Mouse (Mus musculus): ENCODE measurements around the gene Mta2. TPM values are rescaled to one million over a fixed set of nuclear protein-coding genes. Genes with fewer than 3 reads are reported as not detected.
A peak's percentile ranks its signal among the peaks of the same experiment; 100 is the strongest.

Mta2 gene
- polyA plus RNA-seq, 1 experiment from 2014 or later = 187 TPM

DNA sequence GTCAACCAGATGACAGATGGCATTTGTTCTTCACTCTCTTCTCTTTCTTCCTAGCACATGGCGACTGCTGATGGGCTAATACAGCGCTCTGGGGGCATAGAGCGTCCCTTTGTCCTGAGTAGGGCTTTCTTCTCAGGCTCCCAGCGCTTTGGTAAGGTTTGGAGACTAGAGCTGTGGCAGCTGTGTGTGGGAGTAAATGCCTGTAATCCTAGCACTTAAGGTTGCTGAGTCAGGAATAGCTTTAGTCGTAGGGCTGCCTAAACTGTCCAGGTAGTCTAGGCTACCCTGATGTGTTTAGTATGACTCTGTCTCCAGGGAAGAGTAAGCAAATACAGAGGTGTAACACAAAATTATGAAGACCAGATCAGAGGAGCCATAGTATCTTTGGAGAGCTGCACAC, 29.9 kb upstream of the Mta2 start:
- Histone ChIP-seq H3K9me3 (no peaks in the 10 kb centered on the region), H3K36me3 (peaks cover 100% of the 10 kb centered on the region), H3K4me3 (no peak overlapping the region), H3K27ac (no peak overlapping the region), H3K9ac (no peak overlapping the region; the same call in 1 of the 2 replicates), H3K4me1 (no peaks in the 10 kb centered on the region), H3K4me2 (no peak overlapping the region), H3K27me3 (no peaks in the 10 kb centered on the region)
- ATAC-seq (ENCODE audit: insufficient number of reproducible peaks, insufficient read depth, low FRiP score, low TSS enrichment, low read depth) = no peak
- 90% methylated on average over 5 of the region's 5 CpGs for WGBS

DNA sequence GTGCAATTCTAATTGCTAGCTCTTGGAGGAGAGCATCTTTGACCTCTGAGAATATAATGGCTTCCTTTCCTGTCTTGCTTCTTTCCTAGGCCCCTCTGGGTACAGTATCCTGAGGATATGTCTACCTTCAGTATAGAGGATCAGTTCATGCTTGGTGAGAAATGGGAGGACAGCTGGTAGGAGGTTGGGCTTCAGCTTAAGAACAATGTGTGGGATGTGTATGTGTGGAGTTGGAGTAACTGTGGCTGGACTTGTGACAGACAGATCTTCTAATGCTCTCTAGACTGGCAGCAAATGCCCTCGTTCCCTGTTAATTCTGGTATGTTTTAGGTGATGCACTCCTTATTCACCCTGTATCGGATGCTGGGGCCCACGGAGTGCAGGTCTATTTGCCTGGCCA, 27.5 kb upstream of the Mta2 start:
- ATAC-seq (ENCODE audit: insufficient number of reproducible peaks, insufficient read depth, low FRiP score, low TSS enrichment, low read depth) = no peak
- Histone ChIP-seq H3K36me3 (peaks cover 80% of the 10 kb centered on the region), H3K4me2 (no peak overlapping the region), H3K9me3 (no peaks in the 10 kb centered on the region), H3K27ac (no peak overlapping the region), H3K27me3 (no peaks in the 10 kb centered on the region), H3K9ac (no peak overlapping the region), H3K4me3 (no peak overlapping the region), H3K4me1 (no peaks in the 10 kb centered on the region)
- 96% methylated on average over 3 of the region's 3 CpGs for WGBS

DNA sequence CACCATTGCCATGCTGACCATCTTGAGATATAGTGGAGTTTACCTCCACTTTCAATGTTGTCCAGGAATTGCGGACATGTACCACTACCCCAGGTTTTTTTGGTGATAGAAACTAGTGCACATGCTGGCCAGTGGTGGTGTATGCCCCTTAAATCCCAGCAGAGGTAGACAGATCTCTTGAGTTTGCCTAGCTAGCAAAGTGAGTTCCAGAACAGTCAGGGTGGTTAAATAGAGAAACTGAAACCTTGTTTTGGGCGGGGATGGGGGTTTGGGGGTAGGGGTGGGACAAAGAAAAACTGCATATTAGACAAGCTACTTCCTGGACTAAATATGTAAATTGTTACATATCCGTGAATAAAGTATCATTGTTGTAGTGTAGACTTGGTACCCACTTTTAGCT, 22.7 kb upstream of the Mta2 start:
- Histone ChIP-seq H3K4me1 (peaks cover 17% of the 10 kb centered on the region), H3K27me3 (no peaks in the 10 kb centered on the region), H3K9ac (no peak overlapping the region), H3K36me3 (peaks cover 36% of the 10 kb centered on the region), H3K4me3 (no peak overlapping the region), H3K27ac (no peak overlapping the region), H3K4me2 (no peak overlapping the region), H3K9me3 (no peaks in the 10 kb centered on the region)
- ATAC-seq (ENCODE audit: insufficient number of reproducible peaks, insufficient read depth, low FRiP score, low TSS enrichment, low read depth) = no peak
- 90% methylated on average over 3 of the region's 3 CpGs for WGBS

DNA sequence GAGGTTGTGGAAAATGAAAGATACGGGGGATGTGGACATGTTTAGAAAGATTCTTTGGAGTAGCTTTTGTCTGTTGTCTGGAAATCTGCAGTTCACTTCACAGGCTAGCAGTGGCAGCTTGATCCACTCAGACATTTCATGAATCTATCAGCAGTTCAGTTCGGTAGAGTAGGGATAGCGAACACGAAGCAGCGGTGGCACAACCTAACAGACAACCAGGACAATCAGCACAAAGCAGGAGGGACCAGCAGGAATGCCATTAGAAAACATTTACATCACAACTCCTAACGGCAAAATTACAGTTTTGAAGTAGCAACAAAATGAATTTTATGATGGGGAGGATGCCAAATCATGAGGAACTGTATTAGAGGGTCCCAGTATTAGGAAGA, 22.0 kb upstream of the Mta2 start:
- H3K9me3 ChIP-seq = no peaks in the 10 kb centered on the region
- WGBS = 70% methylated on average over 6 of the region's 6 CpGs
- peak overlapping the region; percentile 76 for H3K4me2 ChIP-seq
- peak overlapping the region; percentile 84 for H3K9ac ChIP-seq
- peak overlapping the region; percentile 89 for H3K27ac ChIP-seq
- peak overlapping the region; percentile 82 for H3K4me3 ChIP-seq
- peaks cover 29% of the 10 kb centered on the region for H3K36me3 ChIP-seq
- no peaks in the 10 kb centered on the region for H3K27me3 ChIP-seq
- H3K4me1 ChIP-seq = peaks cover 17% of the 10 kb centered on the region
- ATAC-seq (ENCODE audit: insufficient number of reproducible peaks, insufficient read depth, low FRiP score, low TSS enrichment, low read depth) = no peak

DNA sequence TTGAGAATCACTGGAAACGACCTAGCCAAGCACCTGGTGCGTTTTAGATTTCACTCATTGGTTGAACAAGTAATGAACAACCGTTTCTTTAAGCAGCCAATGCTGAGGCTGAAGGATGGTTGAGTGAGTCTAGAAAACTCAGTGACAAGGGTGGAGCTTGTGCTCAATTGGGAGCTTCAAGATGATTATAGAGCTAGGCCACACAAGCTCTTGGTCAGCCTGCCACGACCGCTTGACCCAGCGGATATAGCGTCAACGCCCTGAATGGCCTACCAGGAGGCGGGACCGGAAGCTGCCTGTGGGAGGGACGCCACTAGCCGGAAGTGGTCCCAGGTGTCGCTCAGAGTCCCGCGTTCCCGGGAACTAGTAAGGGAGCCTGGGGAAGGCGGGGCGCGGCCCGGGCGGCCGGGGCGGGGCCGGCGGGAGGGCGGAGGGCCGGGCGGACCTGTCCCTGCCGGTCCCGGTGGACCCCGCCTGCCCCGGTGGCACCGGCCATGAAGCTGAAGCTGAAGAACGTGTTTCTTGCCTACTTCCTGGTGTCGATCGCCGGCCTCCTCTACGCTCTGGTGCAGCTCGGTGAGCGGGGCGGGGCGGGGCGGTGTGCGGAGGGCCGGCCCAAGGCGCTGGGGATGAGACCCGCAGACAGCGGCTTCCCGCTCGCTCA, 21.5 kb upstream of the Mta2 start, which contains the start of gene B3gat3:
B3gat3 (plus strand) TSS at position 302 of the 664 bp plus-strand sequence.
- ATAC-seq (ENCODE audit: insufficient number of reproducible peaks, insufficient read depth, low FRiP score, low TSS enrichment, low read depth) = peak; percentile 93
- WGBS = 2% methylated on average over 50 of the region's 50 CpGs
- Histone ChIP-seq H3K9ac (peak within 1 kb of the TSS; percentile 84), H3K4me3 (peak within 1 kb of the TSS; percentile 82), H3K27ac (peak within 1 kb of the TSS; percentile 89), H3K9me3 (no peaks in the 10 kb centered on the region), H3K4me1 (peaks cover 17% of the 10 kb centered on the region), H3K36me3 (peaks cover 25% of the 10 kb centered on the region), H3K27me3 (no peaks in the 10 kb centered on the region), H3K4me2 (peak within 1 kb of the TSS; percentile 76)

DNA sequence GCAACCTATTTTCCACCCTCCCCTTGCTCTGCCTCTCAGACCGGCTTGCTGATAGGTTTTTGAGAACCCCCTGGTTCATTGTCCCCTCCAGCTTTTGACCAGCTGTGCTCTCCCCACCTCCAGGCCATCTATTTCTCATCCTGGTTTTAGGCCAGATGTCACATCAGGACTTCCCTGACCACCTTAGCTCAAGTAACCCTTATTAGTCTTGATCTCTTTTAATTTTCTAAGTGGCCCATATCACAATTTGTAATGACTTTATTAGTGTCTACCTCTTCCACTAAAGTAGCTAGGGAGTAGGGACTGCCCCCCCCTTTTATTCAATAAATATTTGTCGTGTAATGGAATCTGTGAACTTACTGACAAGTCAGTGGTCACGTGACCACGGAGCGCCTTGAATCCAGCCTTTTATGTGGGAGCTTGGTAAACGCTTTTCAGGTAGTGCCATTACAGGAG, 20.8 kb upstream of the Mta2 start:
- no peaks in the 10 kb centered on the region for H3K9me3 ChIP-seq
- H3K27me3 ChIP-seq = no peaks in the 10 kb centered on the region
- under 1% methylated on average over 6 of the region's 6 CpGs for WGBS
- ATAC-seq (ENCODE audit: insufficient number of reproducible peaks, insufficient read depth, low FRiP score, low TSS enrichment, low read depth) = no peak; the same call in 1 of the 2 replicates
- peaks cover 17% of the 10 kb centered on the region for H3K4me1 ChIP-seq
- H3K36me3 ChIP-seq = peaks cover 25% of the 10 kb centered on the region
- peak overlapping the region; percentile 89 for H3K27ac ChIP-seq
- peak overlapping the region; percentile 76 for H3K4me2 ChIP-seq
- H3K4me3 ChIP-seq = peak overlapping the region; percentile 82
- peak overlapping the region; percentile 84 for H3K9ac ChIP-seq

DNA sequence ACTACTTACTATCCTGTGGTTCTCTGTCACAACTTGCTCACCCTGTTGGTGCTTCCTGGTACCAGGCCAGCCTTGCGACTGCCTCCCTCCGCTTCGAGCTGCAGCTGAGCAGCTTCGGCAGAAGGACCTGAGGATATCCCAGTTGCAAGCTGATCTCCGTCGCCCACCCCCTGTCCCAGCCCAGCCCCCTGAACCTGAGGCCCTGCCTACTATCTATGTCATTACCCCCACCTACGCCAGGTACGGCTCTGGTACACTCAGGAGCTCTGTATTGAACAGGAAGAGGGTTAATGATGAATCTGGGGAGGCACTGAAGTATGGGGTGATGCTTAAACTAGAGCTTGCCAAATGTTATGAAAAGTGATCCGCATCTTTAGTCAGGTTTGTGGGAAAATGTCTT, 19.9 kb upstream of the Mta2 start:
- Histone ChIP-seq H3K36me3 (peaks cover 24% of the 10 kb centered on the region), H3K27ac (no peak overlapping the region), H3K9me3 (no peaks in the 10 kb centered on the region), H3K4me1 (peaks cover 17% of the 10 kb centered on the region), H3K9ac (peak overlapping the region; percentile 84; the same call in 1 of the 2 replicates), H3K4me3 (peak overlapping the region; percentile 82), H3K4me2 (peak overlapping the region; percentile 76), H3K27me3 (no peaks in the 10 kb centered on the region)
- no peak for ATAC-seq (ENCODE audit: insufficient number of reproducible peaks, insufficient read depth, low FRiP score, low TSS enrichment, low read depth)
- 47% methylated on average over 9 of the region's 9 CpGs for WGBS

DNA sequence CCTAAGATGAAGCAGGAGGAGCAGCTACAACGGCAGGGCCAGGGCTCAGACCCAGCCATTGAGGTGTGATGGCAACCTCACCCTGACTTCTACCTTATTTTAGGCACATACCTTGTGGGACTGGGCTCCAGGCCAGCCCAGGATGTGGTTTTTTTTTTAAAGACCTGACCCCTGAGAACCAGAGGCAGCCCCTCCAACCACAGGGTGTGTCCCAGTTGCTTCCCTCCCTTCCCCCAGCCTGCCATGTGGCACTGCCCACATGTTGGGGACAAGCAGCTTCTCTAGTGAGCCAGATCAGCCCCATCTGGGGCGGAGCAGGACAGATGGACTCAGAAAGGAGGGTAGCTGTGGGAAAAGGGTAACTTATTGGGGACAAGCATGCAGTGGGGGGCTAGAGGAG, 14.9 kb upstream of the Mta2 start:
- Histone ChIP-seq H3K4me1 (peaks cover 22% of the 10 kb centered on the region), H3K27me3 (no peaks in the 10 kb centered on the region), H3K9ac (no peak overlapping the region), H3K4me3 (no peak overlapping the region), H3K36me3 (peaks cover 41% of the 10 kb centered on the region), H3K4me2 (no peak overlapping the region), H3K27ac (no peak overlapping the region), H3K9me3 (no peaks in the 10 kb centered on the region)
- WGBS = 89% methylated on average over 2 of the region's 2 CpGs
- ATAC-seq (ENCODE audit: insufficient number of reproducible peaks, insufficient read depth, low FRiP score, low TSS enrichment, low read depth) = no peak

DNA sequence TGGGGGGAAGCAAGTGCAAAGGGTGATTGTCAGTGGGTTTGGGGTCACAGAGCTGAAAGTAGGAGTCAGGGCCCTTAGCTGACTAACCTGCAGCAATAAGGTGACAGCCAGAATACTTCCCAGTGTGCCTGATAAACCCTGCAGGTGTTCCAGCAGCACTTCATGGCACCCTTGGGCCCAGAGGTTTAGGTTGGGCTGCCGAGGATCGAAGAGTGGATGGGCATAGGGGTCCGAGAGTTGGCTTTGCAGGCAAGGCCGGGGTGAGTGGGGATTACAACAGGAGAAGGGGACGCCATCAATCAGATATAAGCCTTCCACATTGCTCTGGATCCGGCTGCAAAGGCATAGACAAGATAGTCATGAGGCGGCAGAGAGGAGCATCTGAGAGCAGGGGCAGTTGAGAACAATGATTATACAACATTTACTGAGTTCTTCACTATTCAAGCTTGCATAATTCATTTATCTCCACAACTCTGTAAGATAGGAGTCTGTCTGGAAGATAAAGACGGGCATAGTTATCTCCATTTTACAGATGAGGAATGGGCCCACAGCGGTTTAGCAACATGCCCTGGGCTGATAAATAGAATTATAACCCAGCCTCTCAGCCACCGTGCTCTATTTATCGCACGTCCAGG, 13.7 kb upstream of the Mta2 start:
- Histone ChIP-seq H3K9ac (no peak overlapping the region), H3K4me1 (peaks cover 20% of the 10 kb centered on the region), H3K4me2 (no peak overlapping the region), H3K9me3 (no peaks in the 10 kb centered on the region), H3K27ac (no peak overlapping the region), H3K36me3 (peaks cover 42% of the 10 kb centered on the region), H3K27me3 (no peaks in the 10 kb centered on the region), H3K4me3 (no peak overlapping the region)
- ATAC-seq (ENCODE audit: insufficient number of reproducible peaks, insufficient read depth, low FRiP score, low TSS enrichment, low read depth) = no peak
- WGBS = 89% methylated on average over 12 of the region's 12 CpGs

DNA sequence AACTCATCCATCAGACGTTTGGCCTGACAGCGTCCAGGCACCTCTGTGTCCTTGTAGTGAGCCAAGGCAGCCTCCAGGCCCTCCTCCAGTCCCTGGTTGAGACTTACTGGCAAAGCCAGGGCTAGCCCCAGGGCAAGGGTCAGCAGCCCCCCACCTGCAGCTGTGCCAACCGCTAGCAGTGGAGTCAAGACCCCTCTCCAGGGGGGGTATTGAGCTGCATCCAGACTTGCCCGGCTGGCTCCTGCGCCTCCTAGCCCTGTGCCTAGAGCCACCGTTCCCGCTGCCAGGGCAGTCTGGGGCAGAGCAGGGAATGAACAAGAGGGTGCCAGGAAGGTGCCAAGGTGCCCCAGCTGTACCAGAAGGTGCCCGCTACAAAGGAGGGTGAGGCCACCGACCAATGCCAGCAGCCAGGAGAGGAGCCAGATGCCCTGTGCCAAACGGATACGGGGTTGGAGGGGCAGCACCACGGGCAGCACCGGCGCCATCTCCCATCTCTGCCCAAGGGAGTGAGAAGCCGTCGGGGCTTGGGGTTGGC, 12.9 kb upstream of the Mta2 start:
- Histone ChIP-seq H3K9me3 (no peaks in the 10 kb centered on the region), H3K4me3 (peak overlapping the region; percentile 77), H3K4me1 (peaks cover 20% of the 10 kb centered on the region), H3K9ac (peak overlapping the region; percentile 89), H3K27ac (peak overlapping the region; percentile 76), H3K36me3 (peaks cover 49% of the 10 kb centered on the region), H3K27me3 (no peaks in the 10 kb centered on the region), H3K4me2 (peak overlapping the region; percentile 78)
- ATAC-seq (ENCODE audit: insufficient number of reproducible peaks, insufficient read depth, low FRiP score, low TSS enrichment, low read depth) = no peak; the same call in 1 of the 2 replicates
- 19% methylated on average over 16 of the region's 16 CpGs for WGBS

DNA sequence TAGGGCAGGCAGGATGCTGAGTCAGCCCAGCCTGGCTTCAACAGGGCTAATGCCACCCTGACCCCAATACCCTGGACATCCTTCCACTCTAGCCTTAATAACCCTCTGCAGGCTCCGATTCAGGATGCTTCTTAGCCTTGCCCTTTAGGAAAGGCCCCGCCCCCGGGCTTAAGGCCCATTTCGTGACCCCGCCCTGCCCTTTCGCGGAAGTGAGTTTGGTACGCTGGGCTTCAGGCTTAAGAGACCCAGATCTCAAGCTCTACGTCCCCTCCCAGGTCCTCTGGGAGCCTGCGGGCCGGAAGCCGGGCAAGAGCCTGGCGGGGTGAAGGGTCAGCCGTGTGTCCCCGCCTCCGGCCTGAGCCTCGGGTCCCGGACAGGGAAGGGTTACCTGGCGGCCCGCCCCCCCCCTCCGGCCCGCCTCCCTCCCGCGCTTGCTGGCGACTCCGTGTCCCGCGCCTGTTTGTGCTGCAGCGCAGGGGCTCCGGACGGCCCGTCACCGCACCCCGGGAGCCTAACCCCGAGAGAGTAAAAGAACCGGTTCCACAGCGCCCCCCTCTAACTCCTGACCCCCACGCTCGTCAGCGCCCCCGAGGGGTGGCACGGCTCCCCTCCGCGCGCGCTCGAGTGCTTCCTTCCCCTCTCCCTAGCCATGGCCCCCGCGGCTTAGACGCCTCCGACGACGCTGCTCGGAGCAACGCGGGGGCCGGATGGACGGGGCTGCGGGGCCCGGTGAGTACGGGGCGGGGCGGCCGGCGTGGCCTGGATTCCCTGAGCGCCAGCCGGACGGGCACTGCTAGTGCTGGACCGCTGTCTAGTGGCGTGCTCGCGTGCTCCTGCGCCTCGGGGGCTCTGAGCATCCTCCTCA, 12.2 kb upstream of the Mta2 start, which contains the start of the genes Rom1 and Eml3:
Rom1 (minus strand) TSS at position 133 of the 865 bp plus-strand sequence.
Eml3 (plus strand) TSS at position 329 of the 865 bp plus-strand sequence.
- Histone ChIP-seq H3K9me3 (no peaks in the 10 kb centered on the region), H3K4me1 (peaks cover 20% of the 10 kb centered on the region), H3K4me2 (peak within 1 kb of the TSS; percentile 78), H3K4me3 (peak within 1 kb of the TSS; percentile 77), H3K36me3 (peaks cover 56% of the 10 kb centered on the region), H3K27me3 (no peaks in the 10 kb centered on the region), H3K9ac (peak within 1 kb of the TSS; percentile 89), H3K27ac (peak within 1 kb of the TSS; percentile 76)
- peak; percentile 61 for ATAC-seq (ENCODE audit: insufficient number of reproducible peaks, insufficient read depth, low FRiP score, low TSS enrichment, low read depth)
- WGBS = under 1% methylated on average over 67 of the region's 74 CpGs

All from embryonic facial prominence, embryonic 13.5 days (tissue).